Mouse (Mus musculus) layer of hippocampus, postnatal 36 days (tissue): Measurements from ENCODE around the gene Rbbp8nl. TPM values are rescaled to one million over a fixed set of nuclear protein-coding genes. Genes with fewer than 3 reads are reported as not detected.

Experiments used
- DNase-seq, 2 experiments: peaks; one replicate each; pipeline ENCODE4 v3.0.0; 2022
- total RNA-seq, 2 experiments: library from RNA; stranded (reverse); gene quantifications; 2 replicates each; pipeline ENCODE4 v1.2.3; 2021

Gene Rbbp8nl
- not detected for total RNA-seq

DNA sequence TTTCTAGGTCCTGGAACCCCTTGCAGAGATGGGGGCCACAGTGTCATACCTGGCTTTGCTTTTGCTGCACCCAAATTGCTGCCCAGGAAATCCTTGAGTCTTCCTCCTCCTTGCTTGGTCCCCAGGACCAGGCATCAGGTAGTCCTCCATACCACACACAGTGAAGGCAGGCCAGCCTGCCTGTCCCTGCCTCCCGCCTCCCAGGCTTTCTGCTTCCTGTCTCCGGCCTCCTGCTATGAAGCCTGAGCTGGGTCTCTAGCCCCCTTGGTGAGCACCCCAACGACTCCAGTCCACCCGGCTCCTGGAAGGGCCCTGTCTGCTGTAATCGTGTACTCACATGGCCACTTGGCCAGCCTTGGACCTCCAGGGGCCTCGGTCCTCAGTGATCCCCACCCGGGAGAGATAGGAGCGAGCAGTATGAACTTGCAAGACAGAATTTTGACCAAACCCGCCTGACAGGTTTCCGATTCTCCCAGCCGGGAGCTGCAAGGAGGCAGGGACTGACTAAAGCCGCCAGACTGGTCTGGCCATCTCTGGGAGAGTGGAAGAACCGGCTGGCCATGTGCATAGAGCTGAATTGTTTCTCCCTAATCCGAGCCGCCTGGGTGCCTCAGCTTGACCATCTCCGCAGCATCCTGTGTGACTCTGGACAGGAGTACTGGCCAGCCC is at the start of gene Rbbp8nl:
Gene Rbbp8nl, minus strand, starts transcription at position 440 of the 669 bp plus-strand sequence.
- DNase-seq = no peak

DNA sequence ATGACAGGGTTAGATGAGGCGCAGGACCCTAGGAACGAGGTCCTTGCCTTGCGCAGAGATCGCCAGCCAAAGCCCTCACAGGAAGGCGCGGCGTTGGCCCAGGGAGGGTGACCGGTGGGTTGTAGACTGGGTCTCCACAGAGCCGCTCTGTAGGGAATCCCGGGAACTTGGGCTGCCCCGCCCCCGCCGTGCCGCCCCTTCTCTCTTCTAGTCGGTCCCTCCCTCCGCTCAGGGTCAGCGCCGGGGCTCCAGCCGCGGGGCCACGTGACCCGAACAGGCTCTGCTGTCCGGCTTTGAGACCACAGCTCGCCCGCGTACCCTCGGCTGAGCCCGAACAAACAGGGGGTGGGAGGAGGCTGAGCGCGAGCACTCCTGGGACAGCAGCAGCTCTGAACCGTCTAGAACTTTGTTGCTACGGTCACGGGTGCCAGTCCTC is 44.9 kb upstream of the Rbbp8nl start, which contains the start of gene Gata5:
Gene Gata5, minus strand, starts transcription at position 149 of the 436 bp plus-strand sequence.
- no peak for DNase-seq

DNA sequence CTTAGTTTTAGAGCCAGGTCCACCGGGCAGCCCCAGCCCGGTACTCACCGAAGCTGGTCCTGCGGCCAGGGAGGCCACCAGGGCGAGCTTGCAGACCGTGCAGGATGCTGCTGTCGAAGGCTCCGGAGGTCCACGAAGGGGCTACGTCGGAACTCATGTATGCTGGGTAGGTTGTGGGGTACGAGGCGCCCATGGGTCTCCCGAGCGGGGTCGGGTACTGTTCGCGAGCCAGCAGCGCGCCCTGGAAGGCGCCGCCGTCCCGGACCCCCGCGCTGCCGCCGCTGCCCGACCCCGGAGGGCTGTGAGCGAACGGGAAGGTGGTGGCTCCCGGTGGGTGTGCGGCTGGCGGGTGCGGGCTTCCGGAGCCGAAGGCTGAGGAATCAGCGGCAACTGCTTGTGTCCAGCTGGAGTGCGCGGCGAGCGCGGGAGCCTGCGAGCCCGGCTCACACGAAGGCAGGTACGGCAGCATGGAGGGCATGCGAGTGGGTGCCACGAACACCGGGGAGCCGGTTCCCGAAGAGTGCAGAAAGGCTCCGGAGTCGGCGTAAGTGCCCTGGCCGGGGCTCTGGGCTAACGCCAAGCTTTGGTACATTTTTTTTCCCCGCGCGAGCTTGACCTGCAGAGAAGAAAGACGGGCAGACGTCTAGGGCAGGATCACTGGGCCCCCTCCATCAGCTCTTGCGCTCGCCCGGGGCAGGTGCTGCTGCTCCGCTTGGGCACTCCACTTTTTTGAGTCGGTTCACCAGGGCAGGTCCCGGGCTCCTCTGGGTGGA is 44.3 kb upstream of the Rbbp8nl start:
- DNase-seq = no peak

DNA sequence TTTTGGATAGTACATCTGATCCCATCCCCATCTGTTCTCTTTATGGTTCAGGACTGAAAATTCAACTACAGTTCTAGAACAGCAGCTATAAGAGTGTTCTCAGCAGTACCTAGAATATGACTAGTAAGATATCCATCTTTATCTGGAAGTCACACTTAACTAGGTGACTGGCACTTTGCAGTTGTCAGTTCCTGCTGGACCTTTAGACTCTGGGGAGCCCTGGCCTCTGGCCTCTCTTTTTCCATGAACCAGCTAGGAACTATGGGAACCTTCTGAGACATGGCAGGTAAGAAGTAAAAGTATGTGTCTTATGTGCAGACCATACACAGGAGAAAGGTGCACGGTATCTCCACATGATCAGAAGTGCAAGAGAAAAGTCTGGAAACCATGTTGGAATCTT is 39.8 kb upstream of the Rbbp8nl start:
- no peak for DNase-seq

DNA sequence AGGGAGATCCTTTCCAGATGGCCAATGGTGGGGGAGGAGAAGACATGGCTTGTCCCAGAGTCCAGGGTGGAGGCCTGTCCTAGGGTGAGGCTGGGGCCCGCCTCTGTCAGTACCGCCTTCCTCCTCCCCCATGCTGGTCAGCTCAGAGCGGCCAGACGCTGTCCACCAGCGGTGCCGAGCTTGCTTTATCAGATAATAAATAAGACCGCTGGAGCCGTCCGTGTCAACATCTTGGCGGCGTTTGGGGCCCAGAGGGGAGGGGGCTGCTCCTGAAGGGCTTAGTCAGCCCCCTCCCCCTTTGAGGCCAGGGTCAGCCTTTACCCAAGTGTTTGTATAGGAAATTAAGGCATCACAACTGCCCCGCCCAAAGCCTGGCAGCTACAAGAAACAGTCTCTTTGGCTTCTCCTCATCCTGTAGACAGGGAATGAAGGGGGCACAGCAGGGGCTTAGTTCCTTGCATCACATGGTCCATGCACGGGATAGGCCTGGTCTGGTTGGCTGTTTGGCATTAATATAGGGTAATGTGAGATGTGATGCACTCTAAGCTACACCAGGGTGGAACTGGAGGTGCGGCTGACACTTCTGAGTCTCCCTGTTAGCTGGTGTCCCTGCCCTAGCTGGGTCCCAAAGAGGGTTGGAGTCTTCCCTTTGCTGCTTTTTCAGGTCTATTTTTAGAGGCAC is 33.1 kb upstream of the Rbbp8nl start:
- DNase-seq = no peak

DNA sequence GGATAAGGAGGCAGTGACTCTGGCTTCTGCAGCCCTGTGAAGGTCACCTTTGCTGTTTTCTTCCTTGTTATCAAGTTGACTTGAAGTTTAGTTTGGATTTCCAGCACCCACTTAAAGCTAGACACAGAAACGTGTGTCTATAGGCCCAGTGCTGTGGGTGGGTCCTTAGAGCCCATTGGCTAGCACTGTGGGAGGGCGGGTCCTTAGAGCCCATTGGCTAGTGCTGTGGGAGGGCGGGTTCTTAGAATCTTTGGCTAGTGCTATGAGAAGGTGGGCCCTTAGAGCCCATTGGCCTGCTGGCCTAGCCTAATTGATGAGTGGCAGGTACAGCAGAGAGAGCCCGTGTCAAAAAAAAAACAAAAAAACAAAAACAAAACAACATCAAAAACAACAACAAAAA is 30.5 kb upstream of the Rbbp8nl start:
- DNase-seq = no peak

DNA sequence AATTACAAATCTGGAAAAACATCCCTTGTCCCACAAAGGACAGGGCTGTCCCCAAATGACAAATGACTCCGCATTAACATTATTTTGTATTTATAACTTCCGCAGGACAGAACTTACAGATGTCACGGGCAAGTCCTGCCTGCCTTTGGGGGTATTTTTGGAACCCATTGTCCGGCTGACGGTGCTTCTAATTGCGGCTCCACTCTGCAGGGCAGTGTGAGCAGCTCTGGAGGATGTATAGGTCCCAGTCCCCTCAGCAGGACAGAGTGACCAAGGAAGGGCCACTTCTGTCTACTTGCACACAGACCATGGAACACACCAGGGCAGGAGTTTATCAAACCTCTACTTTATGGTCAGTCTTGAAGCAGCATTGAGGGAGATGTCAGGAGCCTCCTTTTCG is 27.9 kb upstream of the Rbbp8nl start:
- no peak for DNase-seq

DNA sequence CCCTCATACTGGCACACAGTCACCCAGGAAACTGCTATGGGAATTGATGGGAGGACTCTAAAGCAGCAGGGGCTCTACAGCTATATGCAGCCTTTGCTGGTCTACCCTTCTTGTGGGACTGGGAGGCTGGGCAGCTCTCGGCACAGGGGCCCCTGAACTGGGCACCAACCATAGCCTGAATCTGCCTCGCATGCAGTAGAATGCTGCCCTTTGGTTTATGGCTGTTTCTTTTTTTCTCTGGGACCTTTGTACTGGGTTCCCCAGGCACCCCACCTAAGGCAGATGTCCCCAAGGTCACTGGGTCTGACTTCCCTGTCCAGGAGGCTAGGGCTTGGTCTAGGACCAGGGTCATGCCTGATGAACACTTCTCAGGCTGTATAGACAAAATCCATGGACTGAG is 24.6 kb upstream of the Rbbp8nl start:
- no peak for DNase-seq

DNA sequence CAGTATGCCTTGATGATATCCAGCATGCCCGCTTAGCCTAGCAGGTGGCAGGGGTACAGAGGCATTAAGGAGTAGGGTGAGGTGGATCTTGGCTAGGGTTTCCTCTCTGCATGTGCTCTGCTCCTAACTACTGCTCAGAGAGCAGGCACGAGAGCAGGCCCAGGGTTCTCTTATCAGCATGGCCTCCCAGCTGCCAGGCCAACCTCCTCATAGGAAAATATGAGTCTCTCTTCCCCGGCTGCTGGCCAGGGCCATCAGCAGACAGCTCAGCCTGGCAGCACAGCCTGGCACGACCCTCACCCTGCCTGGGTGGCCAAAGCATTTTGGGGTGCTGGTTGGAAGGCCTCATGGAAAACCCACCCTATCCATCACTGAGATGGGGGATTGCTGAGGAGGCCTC is 21.5 kb upstream of the Rbbp8nl start:
- DNase-seq = no peak

DNA sequence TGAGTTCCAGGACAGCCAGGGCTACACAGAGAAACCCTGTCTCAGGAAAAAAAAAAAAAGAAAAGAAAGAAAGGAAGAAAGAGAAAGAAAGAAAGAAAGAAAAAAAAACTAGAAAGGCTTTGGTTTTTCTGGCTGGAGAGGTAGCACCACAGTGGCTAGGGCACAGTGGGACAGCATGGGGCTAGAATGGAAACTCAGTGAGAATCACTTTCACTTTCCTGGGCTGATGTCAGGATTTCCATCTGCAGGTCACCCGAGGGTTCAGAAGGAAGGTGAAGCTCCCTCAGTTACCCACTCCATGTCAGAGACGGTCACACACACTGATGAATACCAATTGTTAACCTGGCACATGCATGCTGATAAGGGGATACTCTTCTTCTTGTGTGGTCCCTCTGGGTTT is 18.0 kb upstream of the Rbbp8nl start:
- no peak for DNase-seq

DNA sequence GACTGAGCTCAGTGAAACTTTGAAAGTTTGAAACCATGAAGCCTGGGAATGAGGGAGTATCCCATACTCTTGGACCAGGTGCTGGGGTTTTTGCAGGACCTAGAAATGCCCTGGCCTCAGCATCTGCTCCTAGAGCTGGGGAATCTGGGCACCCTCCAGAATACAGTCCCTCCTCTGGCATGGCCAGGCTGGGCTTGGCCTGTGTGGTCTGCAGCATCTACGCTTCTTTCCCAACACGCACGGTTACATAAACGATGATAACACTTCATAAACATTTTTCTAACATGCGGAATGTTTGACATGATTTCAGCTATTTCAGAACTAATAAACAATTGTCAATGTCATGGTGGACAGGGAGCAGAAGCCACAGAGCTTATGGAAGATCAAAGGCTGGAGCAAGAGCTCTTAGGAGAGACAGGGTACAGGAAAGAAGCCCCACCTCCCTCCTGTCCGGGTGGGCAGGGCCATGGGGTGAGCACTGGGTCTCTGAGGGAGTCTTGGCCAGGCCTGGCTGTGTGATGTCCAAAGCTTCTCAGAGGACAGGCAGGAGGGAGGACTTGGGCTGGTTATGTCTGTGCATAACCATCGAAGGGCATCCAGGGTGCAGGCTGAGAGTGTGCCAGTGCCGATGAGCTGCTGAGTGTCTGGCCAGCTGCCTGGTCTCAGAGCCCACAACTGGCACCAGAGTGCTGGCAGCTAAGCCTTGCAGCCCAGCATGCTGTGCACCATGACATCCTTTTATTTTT is 16.9 kb upstream of the Rbbp8nl start:
- DNase-seq = peak in 1 of 2 experiments; percentile 13

DNA sequence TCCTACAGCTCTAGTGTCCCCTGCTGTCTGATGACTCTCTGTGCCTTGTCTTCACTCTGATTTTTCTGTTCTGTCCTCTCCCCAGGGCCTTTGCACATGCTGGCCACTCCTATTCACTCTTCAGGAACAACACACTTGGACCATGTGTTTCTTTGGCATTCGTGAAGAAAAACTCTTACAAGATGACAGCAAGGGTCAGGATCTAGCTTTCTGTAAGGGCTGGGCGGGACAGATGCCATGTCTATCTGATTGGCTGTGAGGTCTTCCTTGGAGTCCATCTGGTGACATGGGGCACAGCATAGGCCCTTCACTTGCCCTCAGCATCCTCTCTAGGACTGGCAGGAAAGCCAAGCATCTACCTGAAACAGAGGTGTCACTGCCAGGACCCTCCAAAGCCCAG is 16.3 kb upstream of the Rbbp8nl start:
- DNase-seq = no peak

DNA sequence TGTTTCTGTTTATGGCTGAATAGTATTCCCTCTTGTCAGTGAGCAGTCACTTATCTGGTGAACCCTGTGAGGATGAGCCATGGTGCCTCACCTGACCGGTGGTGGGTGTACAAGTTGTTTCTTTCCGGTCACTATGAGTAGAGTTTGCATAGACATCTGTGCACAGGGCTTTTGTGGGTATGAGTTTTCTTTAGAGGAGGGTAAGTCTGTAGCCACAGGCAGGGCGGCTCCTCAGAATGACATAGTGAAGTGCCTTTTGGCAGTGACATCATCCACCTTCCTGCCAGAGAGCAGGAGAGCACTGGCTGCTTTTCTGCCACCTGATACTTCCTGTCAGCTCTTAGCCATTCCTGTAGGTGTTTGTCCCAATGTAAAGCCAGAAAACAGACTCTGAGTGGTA is 15.8 kb upstream of the Rbbp8nl start:
- no peak for DNase-seq

DNA sequence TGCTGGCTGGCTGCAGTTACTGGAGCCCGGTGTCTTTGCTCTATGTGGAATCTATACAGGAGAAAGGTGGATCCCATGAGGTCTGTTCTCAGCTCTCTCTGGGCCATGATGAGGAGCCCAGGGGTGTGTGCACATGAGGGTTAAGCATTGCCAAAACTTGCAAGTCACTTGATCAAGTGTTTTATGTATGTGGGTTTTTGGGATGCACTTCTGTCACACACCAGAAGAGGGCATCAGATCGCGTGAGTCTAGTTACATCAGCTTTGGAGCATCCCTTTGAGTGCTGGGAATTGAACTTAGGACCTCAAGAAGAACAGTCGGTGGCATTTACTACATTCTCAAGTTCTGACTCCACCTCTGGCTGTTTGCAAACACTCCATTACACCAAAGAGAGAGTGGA is 14.9 kb upstream of the Rbbp8nl start:
- no peak for DNase-seq

DNA sequence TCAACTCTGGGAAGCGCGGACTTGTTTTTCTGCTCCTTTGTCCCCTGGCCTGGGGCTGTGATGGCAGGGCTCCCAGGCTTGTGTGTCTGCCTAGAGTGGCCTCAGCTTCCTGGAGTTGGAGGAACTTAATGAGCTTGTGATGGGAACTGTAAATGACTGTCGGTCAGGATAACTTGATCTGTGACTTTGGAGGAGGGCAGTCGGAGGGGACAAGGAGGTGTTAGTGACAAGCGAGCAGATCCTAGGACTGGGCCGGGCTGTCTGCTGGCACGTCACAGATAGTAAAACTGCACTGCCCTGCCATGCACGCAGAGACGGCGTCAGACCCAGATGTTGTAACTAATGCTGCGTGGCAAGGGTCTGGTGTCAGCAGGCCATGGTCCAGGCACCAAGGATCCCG is 13.8 kb upstream of the Rbbp8nl start:
- DNase-seq = no peak

DNA sequence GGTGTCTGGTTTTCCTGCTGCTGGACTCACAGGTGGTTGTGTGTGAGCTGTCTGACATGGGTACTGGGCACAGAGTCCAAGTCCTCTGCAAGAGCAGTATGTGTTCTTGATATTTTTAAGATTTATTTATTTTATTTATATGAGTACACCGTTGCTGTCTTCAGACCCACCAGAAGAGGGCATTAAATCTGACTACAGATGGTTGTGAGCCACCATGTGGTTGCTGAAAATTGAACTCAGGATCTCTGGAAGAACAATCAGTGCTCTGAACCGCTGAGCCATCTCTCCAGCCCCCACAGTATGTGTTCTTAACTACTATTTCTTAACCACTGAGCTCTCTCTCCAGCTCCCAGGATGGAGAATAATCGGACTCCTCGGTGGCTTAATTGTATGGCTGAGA is 12.5 kb upstream of the Rbbp8nl start:
- no peak for DNase-seq

DNA sequence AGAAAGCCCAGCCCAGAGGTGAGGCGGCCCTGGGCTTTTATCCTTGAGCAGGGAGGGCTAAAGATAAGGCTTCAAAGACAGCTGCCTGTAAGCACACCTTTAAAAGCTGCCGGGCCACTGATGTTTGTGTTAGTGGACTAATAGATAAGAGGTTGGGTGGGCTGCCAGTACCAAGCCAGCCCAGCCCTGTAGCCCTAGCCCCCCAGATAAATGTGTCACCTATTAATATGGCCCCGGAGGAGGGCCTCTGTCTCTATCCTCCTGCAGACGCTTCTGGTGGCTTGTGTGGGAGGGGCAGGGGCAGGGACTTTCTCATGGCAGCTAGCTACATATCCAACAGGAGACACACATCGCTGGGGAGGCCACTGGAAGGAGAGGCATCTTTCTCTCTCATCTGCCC is 11.1 kb upstream of the Rbbp8nl start:
- DNase-seq = no peak

DNA sequence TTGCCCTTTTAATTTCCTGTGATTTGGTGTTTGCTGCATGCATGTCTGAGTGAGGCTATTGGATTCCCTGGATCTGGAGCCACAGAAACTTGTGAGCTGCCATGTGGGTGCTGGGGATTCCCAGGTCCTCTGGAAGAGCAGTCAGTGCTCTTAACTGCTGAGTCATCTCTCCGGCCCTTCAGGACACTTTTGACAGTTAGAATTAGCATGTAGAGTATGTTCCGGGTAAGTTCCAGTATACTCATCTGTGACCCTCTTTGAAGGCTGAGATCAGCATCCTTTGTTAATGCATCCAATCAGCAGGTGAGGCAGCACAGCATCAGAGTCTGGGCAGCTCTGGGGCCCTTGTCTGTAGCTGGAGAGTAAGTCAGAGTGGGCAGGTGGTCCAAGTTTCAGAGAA is 10.6 kb upstream of the Rbbp8nl start:
- DNase-seq = no peak

DNA sequence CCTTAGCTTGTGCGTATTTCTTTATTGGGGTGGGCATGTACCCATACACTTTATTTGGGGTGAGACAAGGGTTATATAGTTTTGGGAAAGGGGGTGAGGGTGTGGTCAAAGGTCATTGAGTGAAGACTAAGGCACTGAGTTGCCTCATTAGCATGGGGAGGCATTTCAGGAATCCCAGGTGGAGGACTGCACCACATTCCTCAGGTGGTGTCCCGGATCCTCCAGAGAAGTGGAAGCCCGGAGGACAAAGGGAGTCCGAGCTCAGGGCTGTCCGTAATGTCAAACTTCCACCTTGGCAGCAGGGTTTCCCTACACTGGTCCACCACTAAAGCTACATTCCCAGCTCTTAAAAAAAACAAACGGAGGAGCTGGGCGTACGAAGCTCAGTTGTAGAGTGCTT is 3.2 kb upstream of the Rbbp8nl start:
- DNase-seq = no peak

DNA sequence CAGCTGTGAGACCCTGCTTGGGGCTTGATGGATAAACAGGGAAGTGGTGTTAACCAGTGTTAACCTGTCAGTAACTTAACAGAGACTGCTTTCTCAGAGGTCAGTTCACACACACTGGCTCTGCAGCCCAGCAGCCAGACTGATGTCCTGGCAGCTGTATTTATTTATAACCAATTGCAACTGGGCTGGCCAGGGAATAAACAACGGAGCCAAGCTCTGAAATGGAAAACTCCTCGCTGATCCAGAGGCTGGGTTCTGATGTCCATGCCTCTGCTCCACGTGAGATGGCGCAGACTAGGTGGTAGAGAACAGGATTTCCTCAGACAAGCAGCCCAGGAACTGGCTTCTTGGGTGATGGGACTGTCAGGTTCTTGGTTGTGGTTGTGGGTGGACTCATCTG is 2.3 kb upstream of the Rbbp8nl start:
- DNase-seq = no peak

DNA sequence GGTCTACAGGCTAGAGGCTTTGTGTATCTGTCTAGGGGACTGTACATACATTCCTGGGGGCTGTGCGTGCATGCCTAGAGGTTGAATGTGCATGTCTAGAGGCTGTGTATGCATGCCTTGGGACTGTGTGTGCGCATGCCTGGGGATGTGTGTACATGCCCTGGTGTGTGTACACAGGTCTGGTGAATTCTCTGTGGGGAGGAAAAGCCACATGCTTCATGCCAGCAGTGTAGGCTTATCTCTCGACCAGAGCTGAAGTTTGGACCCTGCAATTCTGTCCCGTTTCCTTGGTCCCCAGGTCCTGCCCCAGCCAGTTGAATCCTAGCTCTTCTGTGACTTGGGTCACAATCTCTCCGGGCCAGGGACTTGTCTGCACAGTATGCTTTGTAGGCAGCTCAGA is 1.9 kb upstream of the Rbbp8nl start:
- no peak for DNase-seq

DNA sequence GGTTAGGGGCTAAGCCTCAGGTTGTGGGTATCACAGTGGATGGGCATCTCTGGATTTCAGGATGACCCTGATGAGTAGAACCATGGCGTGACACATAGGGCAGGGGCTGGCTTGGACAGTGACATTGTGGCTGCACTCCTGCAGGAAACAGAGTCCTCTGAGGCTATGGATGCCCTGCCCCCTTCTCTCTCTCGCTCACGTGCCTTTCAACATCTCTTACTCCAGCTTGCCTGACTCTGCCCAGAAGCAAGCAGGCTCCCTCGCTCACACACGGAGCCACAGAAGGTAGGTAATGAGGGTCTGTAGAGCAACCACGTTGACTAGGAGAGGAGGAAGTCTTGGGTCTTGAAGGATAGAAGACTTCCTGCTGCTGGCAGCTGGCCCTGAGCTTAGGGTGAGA is 824 bp upstream of the Rbbp8nl start:
- DNase-seq = no peak

DNA sequence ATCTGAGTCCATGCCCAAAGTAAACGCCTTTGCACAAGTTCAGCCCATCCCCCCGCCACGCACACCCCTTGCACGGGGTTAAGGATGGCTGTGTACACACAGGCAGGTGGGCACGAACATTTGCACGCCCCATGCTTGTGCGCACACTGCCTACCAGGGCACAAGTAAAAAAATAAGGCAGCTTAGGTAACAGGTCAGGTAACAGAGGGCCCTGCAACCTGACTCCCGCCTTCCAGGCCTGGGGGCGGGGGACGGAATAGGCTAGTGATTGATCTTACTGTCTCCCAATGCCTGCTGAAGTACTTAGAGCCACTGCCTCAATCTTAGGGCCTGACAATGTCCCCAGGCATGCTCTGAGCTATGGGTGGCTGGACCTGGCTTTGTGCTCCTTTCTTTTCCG is 713 bp downstream of the Rbbp8nl start:
- no peak for DNase-seq
